Mouse (Mus musculus) cortical plate, adult 2 months (tissue): ENCODE results near the gene Samd13.

Experiments
- CTCF ChIP-seq: fragments of 200-500 bp; IDR thresholded peaks from 2 replicates; pipeline ENCODE4 v1.5.1; 2011; ENCODE audit warnings: mild to moderate bottlenecking, control low read depth, low read length; ENCODE audit not compliant: insufficient read depth; ENCODE audit errors: extremely low read depth
- POLR2A ChIP-seq: fragments of 200-500 bp; IDR thresholded peaks from 2 replicates; pipeline ENCODE4 v1.6.1; 2011; ENCODE audit warnings: mild to moderate bottlenecking, low read length, control low read depth; ENCODE audit not compliant: insufficient read depth; ENCODE audit errors: extremely low read depth

- no peak for TF ChIP-seq POLR2A
- TF ChIP-seq CTCF, result no peak
Observed at GRCm38 (mm10) chr3:146607368-146607767, 78.0 kb downstream of the Samd13 start.
